Mouse (Mus musculus) intestine, embryonic 16.5 days (tissue): ENCODE measurements at regions not wholly inside any gene's neighbourhood (a gene's known extent, or its start where the extent isn't known, plus 50 kb on each side); places are given as distances from the start of the nearest gene placed in this dataset.

Experiments
- ATAC-seq: fragments of 200-750 bp; cut with Nextera tagmentation; 2 replicates; pipeline ENCODE4 v1.8.0; 2017; ENCODE audit warnings: moderate TSS enrichment, moderate library complexity
- H3K27ac ChIP-seq: fragments of 300-500 bp; sonication (generic); 2 replicates; pipeline ENCODE4 v1.5.1; 2014; ENCODE audit warnings: mild to moderate bottlenecking, low read length
- H3K27me3 ChIP-seq: fragments of 300-500 bp; sonication (generic); replicated peaks from 2 replicates; pipeline ENCODE4 v1.6.1; 2014; ENCODE audit warnings: low read length, control low read depth, mixed read lengths; ENCODE audit not compliant: control insufficient read depth, insufficient read depth
- H3K36me3 ChIP-seq: fragments of 300-500 bp; sonication (generic); 2 replicates; pipeline ENCODE4 v1.6.1; 2014; ENCODE audit warnings: low read length, control low read depth; ENCODE audit not compliant: control insufficient read depth, insufficient read depth
- H3K4me1 ChIP-seq: fragments of 300-500 bp; sonication (generic); 2 replicates; pipeline ENCODE4 v1.6.1; 2014; ENCODE audit warnings: low read length, control low read depth, mixed read lengths; ENCODE audit not compliant: control insufficient read depth, insufficient read depth
- H3K4me2 ChIP-seq: fragments of 300-500 bp; sonication (generic); 2 replicates; pipeline ENCODE4 v1.6.1; 2014; ENCODE audit warnings: low read depth, low read length, control low read depth
- H3K4me3 ChIP-seq: fragments of 300-500 bp; sonication (generic); 2 replicates; pipeline ENCODE4 v1.5.1; 2014; ENCODE audit warnings: mild to moderate bottlenecking, low read length
- H3K9ac ChIP-seq: fragments of 300-500 bp; sonication (generic); 2 replicates; pipeline ENCODE4 v1.6.1; 2014; ENCODE audit warnings: low read depth, low read length
- H3K9me3 ChIP-seq: fragments of 300-500 bp; sonication (generic); 2 replicates; pipeline ENCODE4 v1.6.1; 2016; ENCODE audit warnings: low read length, control low read depth; ENCODE audit not compliant: control insufficient read depth
- WGBS: fragments of 180-500 bp; shearing (Covaris S2); extraction: QIAGEN DNeasy Blood & Tissue Kit; methylation state at CpG from one replicate; pipeline ENCODE4 v1.1.7; 2014; 5-methylcytosine and 5-hydroxymethylcytosine counted together

DNA sequence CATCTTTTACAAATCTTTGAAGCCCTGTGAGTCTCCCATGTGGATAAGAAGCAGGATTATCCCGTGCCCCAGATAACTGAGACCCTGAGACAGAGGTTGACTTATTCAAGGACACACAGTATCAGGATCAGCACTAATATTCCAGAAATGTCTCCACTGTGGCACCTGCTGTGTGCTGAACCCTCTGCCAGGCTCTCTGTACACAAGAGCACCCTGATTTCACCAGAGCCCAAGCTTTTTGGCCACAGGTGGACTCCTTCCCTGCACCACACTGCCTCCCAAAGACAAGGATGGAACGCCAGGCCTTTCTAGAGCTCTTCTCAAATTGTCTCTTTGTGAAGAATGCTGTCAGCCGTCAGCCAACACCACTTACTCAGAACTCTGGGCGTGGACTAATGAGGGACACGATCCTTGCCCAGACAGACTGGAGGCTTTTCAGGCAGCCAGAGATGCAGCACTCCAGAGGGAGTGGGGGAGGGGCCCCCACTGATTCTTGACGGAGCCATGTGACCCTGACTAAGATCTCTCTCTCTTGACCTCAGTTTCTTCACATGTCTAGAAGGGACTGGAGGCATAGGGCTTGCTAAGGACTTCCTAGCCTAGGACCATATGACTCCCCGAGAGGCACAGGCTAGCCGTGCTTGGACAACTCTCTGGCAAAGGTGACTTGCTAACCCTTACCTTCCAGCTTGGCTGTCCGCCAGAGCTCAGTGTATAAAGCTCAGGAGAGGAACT, 90.3 kb downstream of the Ephb3 start:
- ATAC-seq = peak; percentile 78
- WGBS = 25% methylated on average over 9 of the region's 9 CpGs
- Histone ChIP-seq H3K9me3 (no peaks in the 10 kb centered on the region), H3K4me3 (no peak overlapping the region), H3K4me1 (peaks cover 22% of the 10 kb centered on the region), H3K9ac (no peak overlapping the region), H3K36me3 (no peaks in the 10 kb centered on the region), H3K4me2 (no peak overlapping the region), H3K27ac (0 out of 2 replicates have a peak overlapping the region, but pooled peaks have one; percentile 18), H3K27me3 (no peaks in the 10 kb centered on the region)

DNA sequence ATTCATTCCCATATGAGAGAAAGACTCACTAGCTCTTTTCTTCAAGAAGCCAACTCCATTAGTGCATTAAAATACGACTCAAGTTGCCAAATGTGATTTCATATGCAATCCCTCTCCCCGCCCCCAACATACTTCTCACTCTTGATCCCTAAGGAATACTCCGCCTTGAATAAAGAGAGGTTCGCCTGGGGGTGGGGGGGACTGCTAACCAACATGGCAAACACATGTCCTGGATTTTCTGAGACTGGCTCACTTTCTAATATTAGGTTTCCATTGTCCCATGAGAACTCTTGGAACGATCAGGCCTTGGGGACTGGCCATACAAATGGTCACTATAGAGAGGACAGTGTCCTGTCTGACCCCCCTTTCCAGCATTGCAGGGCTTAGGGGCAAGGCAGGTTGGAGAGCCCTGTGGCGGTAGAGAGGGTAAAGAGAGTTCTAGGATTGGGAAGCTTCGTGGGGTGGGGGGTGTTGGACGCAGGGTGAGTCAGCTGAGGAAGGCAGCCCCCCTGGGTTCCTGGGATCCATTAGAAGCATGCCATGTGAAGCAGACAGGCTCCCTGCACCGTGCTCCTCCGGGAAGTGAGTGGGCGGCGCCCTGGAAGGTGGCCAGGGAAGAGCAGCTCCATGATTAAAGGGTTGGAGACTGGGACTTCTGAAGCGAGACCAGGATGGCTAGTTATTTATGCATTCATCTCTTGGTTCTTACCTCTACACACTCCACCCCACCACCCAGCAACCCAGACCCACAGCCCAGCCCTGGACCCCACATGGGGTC, 91.6 kb downstream of the Ephb3 start:
- Histone ChIP-seq H3K4me3 (no peak overlapping the region), H3K9me3 (no peaks in the 10 kb centered on the region), H3K9ac (no peak overlapping the region), H3K27ac (no peak overlapping the region), H3K4me1 (peaks cover 21% of the 10 kb centered on the region), H3K27me3 (no peaks in the 10 kb centered on the region), H3K4me2 (no peak overlapping the region), H3K36me3 (no peaks in the 10 kb centered on the region)
- 65% methylated on average over 13 of the region's 13 CpGs for WGBS
- ATAC-seq = no peak

- H3K9ac ChIP-seq = no peak overlapping the region
- 85% methylated on average over 3 of the region's 3 CpGs for WGBS
- H3K36me3 ChIP-seq = no peaks in the 10 kb centered on the region
- H3K27ac ChIP-seq = no peak overlapping the region
- H3K27me3 ChIP-seq = no peaks in the 10 kb centered on the region
- H3K9me3 ChIP-seq = no peaks in the 10 kb centered on the region
- no peak overlapping the region for H3K4me3 ChIP-seq
- no peak overlapping the region for H3K4me2 ChIP-seq
- ATAC-seq = no peak
- peaks cover 21% of the 10 kb centered on the region for H3K4me1 ChIP-seq
Observed at GRCm38 (mm10) chr16:21296786-21297185, 92.2 kb downstream of the Ephb3 start.

DNA sequence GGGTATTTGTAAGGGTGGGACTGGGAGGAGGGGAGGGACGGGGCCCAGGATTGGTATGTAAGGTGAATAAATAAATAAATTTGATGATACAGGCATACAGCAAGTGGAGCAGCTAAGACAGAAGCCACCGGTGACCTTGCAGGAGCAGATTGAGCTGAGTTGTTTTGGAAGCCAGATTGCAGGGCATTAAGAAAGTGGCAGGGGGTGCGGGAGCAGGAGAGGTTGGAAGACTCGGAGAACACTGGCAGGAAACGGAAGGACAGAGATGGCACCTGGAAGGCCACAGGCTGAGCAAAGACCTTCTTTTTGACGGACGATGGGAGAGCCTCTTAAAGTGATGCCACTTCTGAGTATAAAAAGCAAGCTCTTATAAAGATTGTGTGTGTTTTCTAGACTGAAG, 94.3 kb downstream of the Ephb3 start:
- Histone ChIP-seq H3K4me3 (no peak overlapping the region), H3K9ac (no peak overlapping the region), H3K4me2 (no peak overlapping the region), H3K27ac (no peak overlapping the region), H3K36me3 (no peaks in the 10 kb centered on the region), H3K27me3 (no peaks in the 10 kb centered on the region), H3K4me1 (peaks cover 19% of the 10 kb centered on the region), H3K9me3 (no peaks in the 10 kb centered on the region)
- WGBS = 78% methylated on average over 7 of the region's 7 CpGs
- no peak for ATAC-seq

- ATAC-seq = no peak
- H3K36me3 ChIP-seq = no peaks in the 10 kb centered on the region
Observed at GRCm38 (mm10) chr16:21305859-21306258, 101.3 kb downstream of the Ephb3 start.

GRCm38 (mm10) chr16:21308513-21308912, 104.0 kb downstream of the Ephb3 start:
- Histone ChIP-seq H3K4me2 (no peak overlapping the region), H3K4me1 (peaks cover 18% of the 10 kb centered on the region; the same call in 1 of the 2 replicates), H3K9me3 (no peaks in the 10 kb centered on the region), H3K27ac (no peak overlapping the region), H3K4me3 (no peak overlapping the region), H3K36me3 (no peaks in the 10 kb centered on the region), H3K27me3 (no peaks in the 10 kb centered on the region), H3K9ac (no peak overlapping the region)
- ATAC-seq = no peak
- WGBS = 68% methylated on average over 8 of the region's 8 CpGs

More at GRCm38 (mm10) chr16:21305859-21306258, 101.3 kb downstream of the Ephb3 start:
- Histone ChIP-seq H3K27ac (no peak overlapping the region), H3K9me3 (no peaks in the 10 kb centered on the region), H3K4me2 (no peak overlapping the region), H3K9ac (no peak overlapping the region), H3K4me3 (no peak overlapping the region), H3K27me3 (no peaks in the 10 kb centered on the region), H3K4me1 (peaks cover 7% of the 10 kb centered on the region; the same call in 1 of the 2 replicates)
- WGBS = 85% methylated on average over 3 of the region's 3 CpGs

DNA sequence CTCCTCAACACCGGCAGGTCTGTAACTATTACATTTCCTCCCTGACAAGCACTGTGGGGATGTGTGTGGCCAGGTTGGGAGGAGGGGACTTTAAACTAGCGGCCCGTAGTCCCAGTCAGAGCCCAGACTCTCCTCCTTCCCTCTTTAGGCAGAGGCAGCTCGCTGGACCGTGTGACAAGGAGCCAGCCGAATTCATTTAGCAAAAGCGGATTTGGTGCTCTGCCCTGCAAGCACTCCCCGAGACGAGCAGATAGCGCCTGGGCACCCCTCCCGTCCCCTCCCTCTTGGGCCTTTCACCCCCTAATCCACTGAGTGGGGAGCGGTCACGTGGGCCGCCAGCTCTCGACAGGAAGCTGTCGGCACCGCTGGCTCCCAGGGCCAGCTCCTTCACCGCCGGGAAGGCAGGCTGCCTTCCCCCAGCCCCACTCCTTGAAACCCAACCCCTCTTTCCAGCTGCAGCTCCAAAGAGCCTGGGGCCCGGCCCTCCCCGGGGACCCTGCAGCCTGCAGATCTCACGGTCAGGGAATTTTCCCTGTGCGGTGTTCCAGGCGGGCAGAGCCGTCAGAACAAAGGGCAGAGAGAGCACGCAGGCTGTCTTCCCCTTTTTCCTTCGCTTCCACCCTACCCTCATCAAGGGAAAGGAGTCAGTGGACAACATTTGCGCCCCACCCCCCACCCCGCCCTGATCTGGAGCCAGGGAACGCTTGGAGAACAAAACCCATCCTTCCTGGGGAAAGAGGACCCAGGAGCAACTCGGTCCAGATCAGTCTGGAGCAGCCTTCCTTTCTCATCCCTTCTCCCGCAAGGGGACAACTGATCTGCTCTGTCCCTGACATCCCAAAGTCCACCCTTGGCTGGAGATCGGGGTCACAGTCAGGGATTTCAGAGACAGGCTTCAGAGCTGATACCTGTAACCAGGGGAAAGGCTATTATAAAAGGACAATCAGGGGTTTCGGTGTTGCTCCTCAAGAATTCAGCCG, 106.4 kb downstream of the Ephb3 start:
- Histone ChIP-seq H3K9me3 (no peaks in the 10 kb centered on the region), H3K4me3 (peak overlapping the region; percentile 50), H3K9ac (peak overlapping the region; percentile 80), H3K36me3 (no peaks in the 10 kb centered on the region), H3K27ac (peak overlapping the region; percentile 74), H3K27me3 (no peaks in the 10 kb centered on the region), H3K4me2 (peak overlapping the region; percentile 96), H3K4me1 (peaks cover 22% of the 10 kb centered on the region)
- WGBS = 3% methylated on average over 35 of the region's 35 CpGs
- peak; percentile 86 for ATAC-seq

DNA sequence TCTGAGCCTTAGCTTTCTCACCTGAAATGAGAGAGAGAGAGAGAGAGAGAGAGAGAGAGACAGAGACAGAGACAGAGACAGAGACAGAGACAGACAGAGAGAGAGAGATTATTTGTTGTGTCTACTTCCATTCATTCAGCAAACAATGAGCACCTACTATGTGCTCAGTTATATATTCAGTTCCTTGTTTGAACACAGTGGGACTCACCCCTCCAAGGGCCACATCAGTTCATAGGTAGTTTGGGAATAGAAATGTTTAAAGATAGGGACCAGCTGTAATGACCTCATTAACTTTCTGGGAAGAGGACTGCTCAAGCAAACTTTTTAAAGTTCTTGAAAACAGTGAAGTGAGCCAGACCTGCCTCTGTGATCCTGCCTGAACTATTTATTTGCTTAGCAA, 107.2 kb downstream of the Ephb3 start:
- Histone ChIP-seq H3K36me3 (no peaks in the 10 kb centered on the region), H3K27ac (peak overlapping the region; percentile 74; the same call in 1 of the 2 replicates), H3K4me2 (no peak overlapping the region), H3K9ac (0 out of 2 replicates have a peak overlapping the region, but pooled peaks have one; percentile 80), H3K4me1 (peaks cover 26% of the 10 kb centered on the region), H3K9me3 (no peaks in the 10 kb centered on the region), H3K27me3 (no peaks in the 10 kb centered on the region), H3K4me3 (no peak overlapping the region)
- ATAC-seq = no peak

DNA sequence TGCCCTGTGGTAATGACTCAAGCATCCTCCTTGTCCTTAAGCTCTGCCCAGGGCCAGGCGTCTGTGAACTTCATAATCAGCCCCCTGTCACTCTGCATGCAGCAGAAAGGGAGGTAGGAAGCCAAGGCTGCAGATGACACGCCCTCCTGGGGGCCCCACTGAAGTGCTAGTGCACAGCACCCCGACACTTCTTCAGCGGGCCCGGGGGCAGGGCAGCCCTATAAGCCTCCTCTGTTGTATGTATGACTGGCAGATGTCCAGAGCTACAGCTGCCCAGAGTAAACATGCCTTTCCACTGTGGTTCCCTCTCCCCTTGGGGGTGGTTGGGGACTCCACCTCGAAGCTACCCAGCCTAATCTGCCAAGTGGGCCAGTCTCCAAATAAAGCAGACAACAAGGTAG, 107.2 kb upstream of the Vps8 start:
- Histone ChIP-seq H3K9me3 (no peaks in the 10 kb centered on the region), H3K36me3 (no peaks in the 10 kb centered on the region), H3K27ac (no peak overlapping the region), H3K27me3 (no peaks in the 10 kb centered on the region), H3K9ac (no peak overlapping the region), H3K4me1 (peaks cover 18% of the 10 kb centered on the region), H3K4me3 (no peak overlapping the region), H3K4me2 (no peak overlapping the region)
- WGBS = 16% methylated on average over 6 of the region's 6 CpGs
- ATAC-seq = peak; percentile 30
